Mouse (Mus musculus): ENCODE data around the gene Slfn8.
"Not testable (repeated sequence)": the region's sequence is repeated elsewhere in the genome, so short reads cannot be mapped to it uniquely, and the experiment has no call there.

Gene Slfn8

GRCm38 (mm10) chr11:82991469-82992166, 29.0 kb downstream of the Slfn8 start, which contains the start of gene Slfn9:
TSS of gene Slfn9 (minus strand) at chr11:82991830.
- peak in 1 of 2 experiments; percentile 6 for DNase-seq (ENCODE audit: low read depth in 2 of 2, low spot score in 2 of 2)

- peak; percentile 8 to 9 for DNase-seq (ENCODE audit: low read depth in 2 of 2, low spot score in 2 of 2)
These were observed 29.8 kb downstream of the Slfn8 start for GRCm38 (mm10) chr11:82990612-82991385.

GRCm38 (mm10) chr11:82989357-82989756, 31.3 kb downstream of the Slfn8 start:
- DNase-seq (ENCODE audit: low read depth in 2 of 2, low spot score in 2 of 2) = no peak

GRCm38 (mm10) chr11:82987621-82988020, 33.0 kb downstream of the Slfn8 start:
- DNase-seq (ENCODE audit: low read depth in 2 of 2, low spot score in 2 of 2) = no peak

GRCm38 (mm10) chr11:82983193-82983592, 37.4 kb downstream of the Slfn8 start:
- DNase-seq (ENCODE audit: low read depth in 2 of 2, low spot score in 2 of 2) = no peak

GRCm38 (mm10) chr11:82982409-82982808, 38.2 kb downstream of the Slfn8 start:
- DNase-seq (ENCODE audit: low read depth in 2 of 2, low spot score in 2 of 2) = not testable (repeated sequence)

- no peak for DNase-seq (ENCODE audit: low read depth in 2 of 2, low spot score in 2 of 2)
These were observed 46.7 kb downstream of the Slfn8 start for GRCm38 (mm10) chr11:82973916-82974315.

GRCm38 (mm10) chr11:82971590-82971974, 49.0 kb downstream of the Slfn8 start:
- DNase-seq (ENCODE audit: low read depth in 2 of 2, low spot score in 2 of 2) = no peak

- DNase-seq (ENCODE audit: low read depth in 2 of 2, low spot score in 2 of 2) = peak in 1 of 2 experiments; percentile 23
These were observed 49.7 kb downstream of the Slfn8 start for GRCm38 (mm10) chr11:82970712-82971589.

GRCm38 (mm10) chr11:82962215-82962614, 58.4 kb downstream of the Slfn8 start:
- DNase-seq (ENCODE audit: low read depth in 2 of 2, low spot score in 2 of 2) = no peak

GRCm38 (mm10) chr11:82961743-82962142, 58.9 kb downstream of the Slfn8 start:
- DNase-seq (ENCODE audit: low read depth in 2 of 2, low spot score in 2 of 2) = no peak

- peak; percentile 33 to 54 for DNase-seq (ENCODE audit: low read depth in 2 of 2, low spot score in 2 of 2)
These were observed 61.0 kb downstream of the Slfn8 start for GRCm38 (mm10) chr11:82959613-82960012.

- no peak for DNase-seq (ENCODE audit: low read depth in 2 of 2, low spot score in 2 of 2)
These were observed 63.7 kb downstream of the Slfn8 start for GRCm38 (mm10) chr11:82956925-82957324.

GRCm38 (mm10) chr11:82954631-82955030, 66.0 kb downstream of the Slfn8 start:
- peak; percentile 20 to 36 for DNase-seq (ENCODE audit: low read depth in 2 of 2, low spot score in 2 of 2)

- DNase-seq (ENCODE audit: low read depth in 2 of 2, low spot score in 2 of 2) = peak; percentile 58 to 64
These were observed 67.7 kb downstream of the Slfn8 start for GRCm38 (mm10) chr11:82952612-82953542.
